Mouse (Mus musculus) embryonic fibroblast, embryonic 13.5 days (primary cell): ENCODE data around the gene Nceh1. TPM values are rescaled to one million over a fixed set of nuclear protein-coding genes. Genes with fewer than 3 reads are reported as not detected.

Experiments
- H3K27ac ChIP-seq: 2 replicates; pipeline ENCODE4 v1.5.1; 2012; ENCODE audit warnings: low read length, control low read depth, inconsistent platforms; ENCODE audit not compliant: insufficient read depth
- H3K4me1 ChIP-seq: 2 replicates; pipeline ENCODE4 v1.6.1; 2011; ENCODE audit warnings: low read length; ENCODE audit not compliant: control insufficient read depth, insufficient read depth
- H3K4me3 ChIP-seq: 2 replicates; pipeline ENCODE4 v1.5.1; 2011; ENCODE audit warnings: mild to moderate bottlenecking, control low read depth, low read length; ENCODE audit not compliant: insufficient read depth
- CTCF ChIP-seq: IDR thresholded peaks from 2 replicates; pipeline ENCODE4 v1.5.1; 2011; ENCODE audit warnings: mild to moderate bottlenecking, control low read depth, low read length, moderate library complexity, borderline replicate concordance; ENCODE audit not compliant: insufficient read depth
- POLR2A ChIP-seq: IDR thresholded peaks from 2 replicates; pipeline ENCODE4 v1.6.1; 2011; ENCODE audit warnings: low read depth, mild to moderate bottlenecking, control low read depth, low read length, moderate library complexity
- polyA plus RNA-seq: library from polyadenylated mRNA; stranded (reverse); fragments of >200 nt; gene quantifications from 2 replicates; pipeline ENCODE4 v1.2.4, GENCODE M21; 2011; ENCODE audit warnings: low read depth; ENCODE audit not compliant: missing spikeins, insufficient read length

Gene Nceh1
- polyA plus RNA-seq, 1 experiment: 5.3 TPM

- TF ChIP-seq POLR2A: no peak
- no peak for TF ChIP-seq CTCF
- H3K4me3 ChIP-seq: no peak overlapping the region
- no peak overlapping the region for H3K27ac ChIP-seq
- H3K4me1 ChIP-seq: no peaks in the 10 kb centered on the region; the same call in 1 of the 2 replicates
These were observed 35.8 kb downstream of the Nceh1 start for GRCm38 (mm10) chr3:27218604-27219003.

GRCm38 (mm10) chr3:27222052-27222451, 39.3 kb downstream of the Nceh1 start:
- Histone ChIP-seq H3K4me3 (no peak overlapping the region), H3K27ac (no peak overlapping the region), H3K4me1 (no peaks in the 10 kb centered on the region)
- TF ChIP-seq POLR2A (no peak), CTCF (no peak)

DNA sequence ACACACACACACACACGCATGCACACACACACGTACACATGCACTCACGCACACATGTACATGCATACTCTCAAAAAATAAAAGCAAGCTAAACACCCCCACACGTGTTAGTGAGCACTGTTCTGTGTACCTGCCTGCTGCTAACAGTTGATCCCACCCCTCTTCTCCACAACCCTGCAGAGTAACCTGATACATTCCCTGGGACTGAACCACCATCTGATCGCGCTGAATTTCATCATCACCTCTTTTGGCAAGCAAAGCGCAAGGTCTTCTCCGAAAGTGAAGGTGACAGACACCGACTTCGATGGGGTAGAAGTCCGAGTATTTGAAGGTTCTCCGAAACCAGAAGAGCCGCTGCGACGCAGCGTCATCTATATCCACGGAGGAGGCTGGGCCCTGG, 39.7 kb downstream of the Nceh1 start:
- H3K27ac ChIP-seq: no peak overlapping the region
- no peak overlapping the region for H3K4me3 ChIP-seq
- TF ChIP-seq POLR2A: no peak
- no peak for TF ChIP-seq CTCF

DNA sequence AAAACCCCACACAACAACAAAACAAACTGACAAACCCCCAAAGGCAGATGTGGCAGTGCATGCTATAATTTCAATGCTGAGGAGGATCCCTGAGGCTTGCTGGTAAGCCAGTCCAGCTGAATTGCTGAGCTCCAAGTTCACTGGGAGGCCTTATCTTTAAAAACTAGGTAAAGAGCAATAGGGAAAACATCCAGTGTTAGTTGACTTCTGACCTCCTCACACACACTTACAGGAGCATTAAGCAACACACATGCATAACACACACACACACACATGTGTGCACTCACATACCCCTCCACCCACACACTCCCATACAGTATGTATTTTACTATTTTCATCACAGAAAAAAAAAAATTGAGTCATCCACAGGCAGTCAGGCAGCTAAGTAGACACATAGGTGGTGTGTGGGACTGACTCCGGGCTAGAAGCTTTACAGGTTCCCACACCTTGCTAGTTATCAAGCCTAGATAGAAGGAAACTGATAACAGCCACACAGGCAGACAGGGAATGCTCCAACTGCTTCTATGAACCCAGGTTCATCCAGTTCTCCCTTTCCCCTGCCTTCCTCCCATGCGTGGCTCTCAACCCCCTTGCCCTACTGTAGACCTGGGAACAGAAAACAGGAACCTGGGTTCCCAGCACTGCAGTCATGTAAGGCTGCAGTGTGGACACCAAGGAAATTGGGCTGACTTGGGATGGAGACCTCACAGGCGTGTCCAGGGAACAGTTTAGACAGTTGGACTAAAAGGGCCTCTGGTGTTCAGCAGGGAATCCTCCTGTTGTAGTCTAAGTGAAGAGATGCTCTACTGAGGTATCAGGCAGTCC, 45.1 kb downstream of the Nceh1 start:
- Histone ChIP-seq H3K4me3 (no peak overlapping the region), H3K4me1 (no peaks in the 10 kb centered on the region), H3K27ac (no peak overlapping the region)
- TF ChIP-seq POLR2A (no peak), CTCF (no peak)

More for the DNA sequence above, 39.7 kb downstream of the Nceh1 start:
- no peaks in the 10 kb centered on the region for H3K4me1 ChIP-seq

GRCm38 (mm10) chr3:27228530-27229309, 46.0 kb downstream of the Nceh1 start:
- Histone ChIP-seq H3K27ac (no peak overlapping the region), H3K4me1 (no peaks in the 10 kb centered on the region), H3K4me3 (no peak overlapping the region)
- no peak for TF ChIP-seq POLR2A
- TF ChIP-seq CTCF: peak; percentile 40; the same call in 1 of the 2 replicates

DNA sequence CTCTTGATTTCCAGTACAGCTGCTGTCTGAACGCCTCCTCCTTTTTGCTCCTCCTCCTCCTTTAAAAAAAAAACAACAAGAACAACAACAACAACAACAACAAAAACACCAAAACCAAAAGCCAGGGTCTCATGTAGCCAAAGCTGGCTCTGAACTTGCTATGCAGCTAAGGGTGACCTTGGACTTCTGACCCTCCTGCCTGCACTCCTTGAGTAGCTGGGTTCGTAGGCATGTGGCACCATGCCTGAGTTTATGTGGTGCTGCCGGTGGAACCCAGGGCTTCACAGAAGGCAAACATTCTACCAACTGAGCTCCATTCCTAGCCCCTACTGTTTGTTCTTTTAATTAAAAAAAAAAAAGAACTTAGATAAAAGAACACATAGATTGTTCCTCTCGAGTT, 50.6 kb downstream of the Nceh1 start:
- no peak overlapping the region for H3K4me3 ChIP-seq
- H3K27ac ChIP-seq: no peak overlapping the region
- TF ChIP-seq CTCF (no peak), POLR2A (no peak)
- no peaks in the 10 kb centered on the region for H3K4me1 ChIP-seq

- no peak overlapping the region for H3K4me3 ChIP-seq
- TF ChIP-seq CTCF (no peak), POLR2A (no peak)
- H3K4me1 ChIP-seq: no peaks in the 10 kb centered on the region
- H3K27ac ChIP-seq: no peak overlapping the region
These were observed 51.1 kb downstream of the Nceh1 start for GRCm38 (mm10) chr3:27233841-27234240.

- Histone ChIP-seq H3K4me1 (no peaks in the 10 kb centered on the region), H3K27ac (no peak overlapping the region), H3K4me3 (no peak overlapping the region)
- no peak for TF ChIP-seq POLR2A
- TF ChIP-seq CTCF: no peak
These were observed 52.2 kb downstream of the Nceh1 start for GRCm38 (mm10) chr3:27234976-27235375.

GRCm38 (mm10) chr3:27237226-27237625, 54.5 kb downstream of the Nceh1 start:
- Histone ChIP-seq H3K4me3 (no peak overlapping the region), H3K27ac (no peak overlapping the region), H3K4me1 (no peaks in the 10 kb centered on the region)
- TF ChIP-seq CTCF (no peak), POLR2A (no peak)

DNA sequence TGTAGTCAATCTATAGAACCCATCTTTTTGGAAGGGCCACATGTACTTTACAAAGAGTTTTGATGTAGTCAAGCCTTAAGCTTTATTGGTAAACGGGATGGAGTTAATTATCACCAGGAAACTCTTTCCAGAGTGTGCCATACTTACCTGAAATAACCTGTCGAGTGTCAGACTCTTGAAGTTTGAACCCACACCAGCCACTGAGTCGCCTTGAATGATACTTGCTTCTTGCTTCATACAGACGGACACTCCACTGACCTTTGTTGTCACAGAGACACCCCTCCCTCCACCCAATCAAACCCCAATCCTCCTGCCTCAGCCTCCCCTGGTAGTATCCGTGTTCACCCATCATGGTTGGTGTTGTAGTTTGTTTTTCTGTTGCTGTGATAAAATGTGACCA, 55.8 kb downstream of the Nceh1 start:
- TF ChIP-seq CTCF (no peak), POLR2A (no peak)
- Histone ChIP-seq H3K27ac (no peak overlapping the region), H3K4me1 (no peaks in the 10 kb centered on the region), H3K4me3 (no peak overlapping the region)
